Mouse (Mus musculus) G1E-ER4 (cell line): ENCODE measurements around the gene Col4a3bp. TPM values are rescaled to one million over a fixed set of nuclear protein-coding genes. Genes with fewer than 3 reads are reported as not detected.

Source experiments
- GATA1 ChIP-seq: IDR thresholded peaks from one replicate; pipeline ENCODE4 v1.8.0; 2012; ENCODE audit warnings: low read length, inconsistent platforms
- polyA plus RNA-seq: library from polyadenylated mRNA; stranded (reverse); fragments of >175 nt; gene quantifications from 2 replicates; pipeline ENCODE4 v1.2.3, GENCODE M21; 2012

The Col4a3bp gene
- 27.4 and 34.7 TPM in 2 replicates for polyA plus RNA-seq

GRCm38 (mm10) chr13:96542081-96542889, at the start of gene Col4a3bp, which contains the start of gene Polk:
Col4a3bp (plus strand) TSS chr13:96542618.
Polk (minus strand) TSS chr13:96542579.
- no peak for TF ChIP-seq GATA1

- TF ChIP-seq GATA1: no peak
Observed at GRCm38 (mm10) chr13:96496630-96497029, 45.8 kb upstream of the Col4a3bp start.

GRCm38 (mm10) chr13:96499891-96500290, 42.5 kb upstream of the Col4a3bp start:
- TF ChIP-seq GATA1: no peak

- no peak for TF ChIP-seq GATA1
Observed at GRCm38 (mm10) chr13:96505661-96506060, 36.8 kb upstream of the Col4a3bp start.

- no peak for TF ChIP-seq GATA1
Observed at GRCm38 (mm10) chr13:96506313-96506712, 36.1 kb upstream of the Col4a3bp start.

GRCm38 (mm10) chr13:96507541-96507940, 34.9 kb upstream of the Col4a3bp start:
- TF ChIP-seq GATA1: no peak

- TF ChIP-seq GATA1: no peak
Observed at GRCm38 (mm10) chr13:96510635-96511034, 31.8 kb upstream of the Col4a3bp start.

- TF ChIP-seq GATA1: no peak
Observed at GRCm38 (mm10) chr13:96511262-96511661, 31.2 kb upstream of the Col4a3bp start.

GRCm38 (mm10) chr13:96511893-96512292, 30.5 kb upstream of the Col4a3bp start:
- TF ChIP-seq GATA1: no peak

- TF ChIP-seq GATA1: no peak
Observed at GRCm38 (mm10) chr13:96514154-96514942, 28.1 kb upstream of the Col4a3bp start.

GRCm38 (mm10) chr13:96516249-96516648, 26.2 kb upstream of the Col4a3bp start:
- no peak for TF ChIP-seq GATA1

GRCm38 (mm10) chr13:96517335-96517734, 25.1 kb upstream of the Col4a3bp start:
- TF ChIP-seq GATA1: no peak

- no peak for TF ChIP-seq GATA1
Observed at GRCm38 (mm10) chr13:96521294-96521693, 21.1 kb upstream of the Col4a3bp start.

- TF ChIP-seq GATA1: no peak
Observed at GRCm38 (mm10) chr13:96527022-96527421, 15.4 kb upstream of the Col4a3bp start.

GRCm38 (mm10) chr13:96527856-96528255, 14.6 kb upstream of the Col4a3bp start:
- TF ChIP-seq GATA1: no peak

GRCm38 (mm10) chr13:96528776-96529175, 13.6 kb upstream of the Col4a3bp start:
- TF ChIP-seq GATA1: no peak

GRCm38 (mm10) chr13:96529542-96529941, 12.9 kb upstream of the Col4a3bp start:
- no peak for TF ChIP-seq GATA1

- TF ChIP-seq GATA1: no peak
Observed at GRCm38 (mm10) chr13:96530064-96530463, 12.4 kb upstream of the Col4a3bp start.
